Mouse (Mus musculus) left cerebral cortex, adult 11 months (tissue): ENCODE data around the gene Fut4.
A peak's percentile ranks its signal among the peaks of the same experiment; 100 is the strongest.
"Not testable (repeated sequence)": the region's sequence is repeated elsewhere in the genome, so short reads cannot be mapped to it uniquely, and the experiment has no call there.

Source experiments
- DNase-seq: peaks from one replicate; pipeline ENCODE4 v3.0.0; 2022; ENCODE audit warnings: low spot score

The Fut4 gene

GRCm38 (mm10) chr9:14726005-14726404 is 26.2 kb downstream of the Fut4 start:
- no peak for DNase-seq

GRCm38 (mm10) chr9:14724755-14725420 is 27.3 kb downstream of the Fut4 start:
- DNase-seq: no peak

DNA sequence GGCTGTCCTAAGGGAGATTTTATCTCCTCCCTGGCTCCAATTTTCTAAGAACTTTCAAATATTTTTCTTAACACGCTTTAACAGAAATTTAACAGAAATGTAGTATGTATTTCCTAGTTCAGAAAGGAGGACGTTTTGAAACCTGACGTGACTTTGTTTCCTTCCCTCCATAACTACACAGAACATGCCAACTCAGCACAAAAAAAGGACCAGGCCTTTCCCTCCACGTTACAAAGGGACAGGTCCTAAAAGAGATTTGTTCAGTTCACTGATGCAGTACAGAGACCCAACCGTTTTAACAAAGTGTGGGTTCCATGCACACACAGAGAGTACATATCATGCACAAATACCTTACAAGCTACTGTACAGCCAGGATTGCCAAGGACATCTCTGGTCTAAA is 30.6 kb downstream of the Fut4 start:
- DNase-seq: no peak

GRCm38 (mm10) chr9:14720384-14720783 is 31.8 kb downstream of the Fut4 start:
- DNase-seq: no peak

GRCm38 (mm10) chr9:14718332-14718691 is 33.9 kb downstream of the Fut4 start:
- DNase-seq: no peak

DNA sequence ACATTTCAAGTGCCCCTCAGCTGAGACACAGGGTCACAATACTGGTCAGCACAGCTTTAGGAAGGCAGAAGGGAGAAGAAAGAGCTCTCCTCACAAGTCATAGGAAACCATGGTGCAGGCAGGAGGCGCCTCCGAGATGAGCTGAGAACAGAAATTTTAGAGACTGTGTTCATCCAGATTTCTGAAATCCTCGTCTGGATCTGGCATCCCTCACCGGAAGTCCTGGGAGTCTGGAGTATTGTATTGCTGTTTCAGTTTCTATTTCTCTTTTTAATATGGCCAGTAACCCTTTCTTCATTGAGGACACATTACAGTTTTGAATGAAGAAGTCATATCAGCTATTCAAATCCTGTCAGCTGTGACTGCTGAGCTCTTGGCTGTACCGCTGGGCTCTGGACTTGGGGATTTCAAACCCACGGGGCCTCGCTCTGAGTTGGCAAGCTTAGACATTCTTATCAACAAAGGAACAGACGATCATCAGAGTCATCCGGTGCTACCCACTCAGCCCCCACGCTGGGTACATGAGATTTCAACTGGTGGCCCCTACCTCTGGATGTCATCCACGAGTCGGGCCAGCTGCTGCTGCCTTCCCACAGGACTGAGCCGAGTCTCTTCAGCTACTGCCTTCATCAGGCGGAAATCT is 34.4 kb downstream of the Fut4 start:
- DNase-seq: no peak

DNA sequence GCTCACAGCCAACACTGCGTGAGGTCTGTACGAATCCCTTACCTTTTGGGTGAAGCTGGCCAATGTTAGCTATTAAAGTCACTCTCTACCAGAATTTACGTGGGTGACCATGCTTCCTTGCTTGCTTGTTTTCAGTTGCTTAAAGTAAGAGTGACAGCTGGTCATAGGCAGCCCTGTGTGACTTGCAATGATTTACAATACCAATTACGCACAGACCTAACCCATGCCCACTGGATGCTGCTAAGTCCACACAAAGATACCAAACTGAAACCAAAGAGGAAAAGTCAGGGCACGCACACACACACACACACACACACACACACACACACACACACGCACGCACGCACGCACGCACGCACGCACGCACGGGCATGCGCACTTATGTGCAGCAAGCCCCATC is 36.9 kb downstream of the Fut4 start:
- DNase-seq: no peak

DNA sequence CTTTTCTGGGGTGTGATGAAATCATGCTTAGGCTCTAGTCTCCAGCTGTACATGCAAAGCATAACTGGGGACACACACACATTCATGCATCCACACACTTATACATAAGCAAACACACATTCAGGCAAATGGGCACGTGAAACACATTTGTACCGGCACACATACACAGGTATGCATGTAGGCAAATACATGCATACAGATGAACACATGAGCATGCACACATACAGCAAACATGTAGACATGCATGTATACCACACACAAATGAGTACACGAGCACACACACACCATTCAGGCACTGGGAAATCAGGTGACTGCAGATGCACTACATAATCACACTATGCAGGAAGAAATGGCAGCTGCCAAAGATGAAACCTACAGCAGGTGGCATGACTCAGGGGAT is 41.3 kb downstream of the Fut4 start:
- no peak for DNase-seq

- no peak for DNase-seq
Observed at GRCm38 (mm10) chr9:14705321-14706162, 46.7 kb downstream of the Fut4 start.

DNA sequence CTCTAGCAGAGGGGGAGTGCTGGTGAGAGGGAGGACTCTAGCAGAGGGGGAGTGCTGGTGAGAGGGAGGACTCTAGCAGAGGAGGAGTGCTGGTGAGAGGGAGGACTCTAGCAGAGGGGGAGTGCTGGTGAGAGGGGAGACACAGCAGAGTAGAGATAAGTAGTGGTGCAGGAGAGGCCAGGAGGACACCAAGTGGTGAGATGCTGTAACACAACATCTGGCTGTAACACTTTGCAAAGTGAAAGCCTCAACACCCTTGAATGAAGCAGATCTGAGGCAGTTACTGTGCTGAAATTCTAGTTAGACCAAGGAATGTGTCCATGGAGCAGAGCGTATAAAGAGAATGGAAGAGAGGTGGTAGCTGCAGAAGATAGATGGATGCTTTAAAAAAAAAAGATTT is 51.4 kb downstream of the Fut4 start:
- not testable (repeated sequence) for DNase-seq

GRCm38 (mm10) chr9:14699288-14699640 is 52.9 kb downstream of the Fut4 start:
- no peak for DNase-seq

DNA sequence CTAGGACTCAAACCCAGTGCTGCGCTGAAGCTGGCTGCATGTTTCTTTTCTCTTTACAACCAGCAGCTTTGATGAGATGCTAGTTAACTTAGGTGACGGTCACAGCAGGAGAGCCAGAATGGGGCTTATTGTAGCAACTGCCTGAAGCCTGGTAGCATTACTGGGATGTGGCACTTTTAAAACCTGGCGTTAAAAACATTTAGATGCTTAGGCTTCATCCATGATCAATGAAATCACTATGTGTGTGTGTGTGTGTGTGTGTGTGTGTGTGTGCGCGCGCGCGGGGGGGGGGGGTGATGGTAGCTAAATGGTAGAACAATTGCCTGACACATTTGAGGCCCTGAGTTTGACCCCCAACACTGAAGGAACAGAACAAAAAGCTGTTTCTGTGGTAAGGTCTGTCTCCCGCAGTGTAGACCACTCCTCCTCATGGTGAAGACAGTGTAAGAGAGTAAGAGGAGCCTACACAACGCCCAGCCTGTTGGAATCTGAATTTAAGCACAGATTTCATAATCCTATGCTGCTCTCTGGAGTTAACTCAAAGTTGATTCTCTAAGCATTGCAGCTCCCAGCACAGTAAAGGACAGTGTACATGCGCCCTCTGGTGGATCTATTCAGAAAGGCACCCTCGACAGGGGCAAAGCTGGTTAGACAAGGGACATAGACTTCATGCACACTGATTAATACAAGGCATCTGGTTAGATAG is 53.5 kb downstream of the Fut4 start:
- DNase-seq: peak; percentile 90
